Mouse (Mus musculus): ENCODE results near the gene Pgap1.

The Pgap1 gene

GRCm38 (mm10) chr1:54557301-54558229 is at the start of gene Pgap1:
Pgap1 (minus strand) TSS chr1:54557684.
- peak; percentile 95 to 97 for DNase-seq

- no peak for DNase-seq
Measured at GRCm38 (mm10) chr1:54606936-54607335, 49.5 kb upstream of the Pgap1 start.

- no peak for DNase-seq
Measured at GRCm38 (mm10) chr1:54601692-54602091, 44.2 kb upstream of the Pgap1 start.

- no peak for DNase-seq
Measured at GRCm38 (mm10) chr1:54600275-54600674, 42.8 kb upstream of the Pgap1 start.

GRCm38 (mm10) chr1:54597594-54598217 is 40.2 kb upstream of the Pgap1 start:
- DNase-seq: no peak

- DNase-seq: no peak
Measured at GRCm38 (mm10) chr1:54596151-54596550, 38.7 kb upstream of the Pgap1 start.

- no peak for DNase-seq
Measured at GRCm38 (mm10) chr1:54587076-54587475, 29.6 kb upstream of the Pgap1 start.

- DNase-seq: no peak
Measured at GRCm38 (mm10) chr1:54585971-54586555, 28.6 kb upstream of the Pgap1 start.

GRCm38 (mm10) chr1:54585278-54585846 is 27.9 kb upstream of the Pgap1 start:
- DNase-seq: no peak

- no peak for DNase-seq
Measured at GRCm38 (mm10) chr1:54584588-54585277, 27.2 kb upstream of the Pgap1 start.

- peak in 1 of 2 experiments; percentile 17 for DNase-seq
Measured at GRCm38 (mm10) chr1:54578358-54579184, 21.1 kb upstream of the Pgap1 start.

- no peak for DNase-seq
Measured at GRCm38 (mm10) chr1:54569102-54569501, 11.6 kb upstream of the Pgap1 start.

- no peak for DNase-seq
Measured at GRCm38 (mm10) chr1:54563923-54564322, 6.4 kb upstream of the Pgap1 start.

- peak in 1 of 2 experiments; percentile 15 for DNase-seq
Measured at GRCm38 (mm10) chr1:54556586-54557221, 780 bp downstream of the Pgap1 start.

- DNase-seq: peak in 1 of 2 experiments; percentile 14
Measured at GRCm38 (mm10) chr1:54555364-54556140, 1.9 kb downstream of the Pgap1 start.

GRCm38 (mm10) chr1:54552621-54553020 is 4.9 kb downstream of the Pgap1 start:
- DNase-seq: no peak

GRCm38 (mm10) chr1:54545200-54545599 is 12.3 kb downstream of the Pgap1 start:
- no peak for DNase-seq

- no peak for DNase-seq
Measured at GRCm38 (mm10) chr1:54542920-54543319, 14.6 kb downstream of the Pgap1 start.

GRCm38 (mm10) chr1:54531170-54531569 is 26.3 kb downstream of the Pgap1 start:
- DNase-seq: no peak

- no peak for DNase-seq
Measured at GRCm38 (mm10) chr1:54523717-54524116, 33.8 kb downstream of the Pgap1 start.

Measured in cerebellum, postnatal 14 days (tissue).